Mouse (Mus musculus) kidney, adult 8-10 months (tissue): ENCODE data around the gene Cpsf2.
"Not testable (repeated sequence)": the region's sequence is repeated elsewhere in the genome, so short reads cannot be mapped to it uniquely, and the experiment has no call there.

ENCODE experiments used
- DNase-seq, 2 experiments: peaks; one replicate each; pipeline ENCODE4 v3.0.0; 2022

The Cpsf2 gene

GRCm38 (mm10) chr12:101975601-101976571, at the start of gene Cpsf2:
Gene Cpsf2, plus strand, starts transcription at chr12:101975988.
- peak; percentile 67 to 79 for DNase-seq

- no peak for DNase-seq
Observed at GRCm38 (mm10) chr12:101928423-101928822, 47.4 kb upstream of the Cpsf2 start.

GRCm38 (mm10) chr12:101935223-101935622, 40.6 kb upstream of the Cpsf2 start:
- DNase-seq = peak in 1 of 2 experiments; percentile 9

- DNase-seq = no peak
Observed at GRCm38 (mm10) chr12:101937572-101937971, 38.2 kb upstream of the Cpsf2 start.

- DNase-seq = no peak
Observed at GRCm38 (mm10) chr12:101947986-101948385, 27.8 kb upstream of the Cpsf2 start.

GRCm38 (mm10) chr12:101948801-101949200, 27.0 kb upstream of the Cpsf2 start:
- DNase-seq = no peak

- DNase-seq = not testable (repeated sequence)
Observed at GRCm38 (mm10) chr12:101955821-101956220, 20.0 kb upstream of the Cpsf2 start.

- peak; percentile 4 to 6 for DNase-seq
Observed at GRCm38 (mm10) chr12:101957079-101957941, 18.5 kb upstream of the Cpsf2 start.

GRCm38 (mm10) chr12:101957942-101958544, 17.7 kb upstream of the Cpsf2 start, which contains the start of gene Atxn3:
Gene Atxn3, minus strand, starts transcription at chr12:101958246.
- DNase-seq = peak; percentile 95 to 96

- no peak for DNase-seq
Observed at GRCm38 (mm10) chr12:101958556-101958955, 17.2 kb upstream of the Cpsf2 start.

- DNase-seq = not testable (repeated sequence)
Observed at GRCm38 (mm10) chr12:101958960-101959780, 16.6 kb upstream of the Cpsf2 start.

- DNase-seq = no peak
Observed at GRCm38 (mm10) chr12:101971311-101971710, 4.5 kb upstream of the Cpsf2 start.

GRCm38 (mm10) chr12:101972230-101972629, 3.6 kb upstream of the Cpsf2 start:
- no peak for DNase-seq

GRCm38 (mm10) chr12:101974571-101974970, 1.2 kb upstream of the Cpsf2 start:
- DNase-seq = no peak

- DNase-seq = no peak
Observed at GRCm38 (mm10) chr12:101975167-101975600, 604 bp upstream of the Cpsf2 start.

- DNase-seq = no peak
Observed at GRCm38 (mm10) chr12:101976651-101977403, 1.0 kb downstream of the Cpsf2 start.

- DNase-seq = no peak
Observed at GRCm38 (mm10) chr12:101977404-101977915, 1.7 kb downstream of the Cpsf2 start.

GRCm38 (mm10) chr12:101978162-101978561, 2.4 kb downstream of the Cpsf2 start:
- DNase-seq = no peak

GRCm38 (mm10) chr12:101978588-101978987, 2.8 kb downstream of the Cpsf2 start:
- DNase-seq = no peak

GRCm38 (mm10) chr12:101979213-101979750, 3.5 kb downstream of the Cpsf2 start:
- DNase-seq = no peak

- no peak for DNase-seq
Observed at GRCm38 (mm10) chr12:101980266-101980665, 4.5 kb downstream of the Cpsf2 start.
